Mouse (Mus musculus) lung, adult 2 months (tissue): ENCODE results near the gene Dok5. TPM values are rescaled to one million over a fixed set of nuclear protein-coding genes. Genes with fewer than 3 reads are reported as not detected.

ENCODE experiments used
- DNase-seq: peaks from one replicate; pipeline ENCODE4 v3.0.0; 2022
- H3K4me1 ChIP-seq: fragments of 200-500 bp; 2 replicates; pipeline ENCODE4 v1.6.1; 2011; ENCODE audit warnings: low read length; ENCODE audit not compliant: control insufficient read depth, insufficient read depth
- H3K4me3 ChIP-seq: fragments of 200-500 bp; replicated peaks from 2 replicates; pipeline ENCODE3; 2011; ENCODE audit warnings: low read depth, mild to moderate bottlenecking, control low read depth, low read length; ENCODE audit errors: extremely low read depth
- CTCF ChIP-seq: fragments of 200-500 bp; IDR thresholded peaks from 2 replicates; pipeline ENCODE4 v1.5.1; 2011; ENCODE audit warnings: mild to moderate bottlenecking, low read length, control low read depth; ENCODE audit not compliant: insufficient read depth
- POLR2A ChIP-seq: fragments of 200-500 bp; IDR thresholded peaks from 2 replicates; pipeline ENCODE4 v1.6.1; 2011; ENCODE audit warnings: low read depth, mild to moderate bottlenecking, control low read depth, low read length, borderline replicate concordance; ENCODE audit errors: extremely low read depth
- WGBS: fragments of 180-500 bp; shearing (Covaris S2); methylation state at CpG from one replicate; pipeline ENCODE4 v1.1.7; 2018; 5-methylcytosine and 5-hydroxymethylcytosine counted together
- polyA plus RNA-seq: library from polyadenylated mRNA; depleted of rRNA; stranded (reverse); fragments of >200 nt; gene quantifications from 2 replicates; pipeline ENCODE4 v1.2.3, GENCODE M21; 2012

Gene Dok5
- polyA plus RNA-seq, 1 experiment = 0.50 TPM

DNA sequence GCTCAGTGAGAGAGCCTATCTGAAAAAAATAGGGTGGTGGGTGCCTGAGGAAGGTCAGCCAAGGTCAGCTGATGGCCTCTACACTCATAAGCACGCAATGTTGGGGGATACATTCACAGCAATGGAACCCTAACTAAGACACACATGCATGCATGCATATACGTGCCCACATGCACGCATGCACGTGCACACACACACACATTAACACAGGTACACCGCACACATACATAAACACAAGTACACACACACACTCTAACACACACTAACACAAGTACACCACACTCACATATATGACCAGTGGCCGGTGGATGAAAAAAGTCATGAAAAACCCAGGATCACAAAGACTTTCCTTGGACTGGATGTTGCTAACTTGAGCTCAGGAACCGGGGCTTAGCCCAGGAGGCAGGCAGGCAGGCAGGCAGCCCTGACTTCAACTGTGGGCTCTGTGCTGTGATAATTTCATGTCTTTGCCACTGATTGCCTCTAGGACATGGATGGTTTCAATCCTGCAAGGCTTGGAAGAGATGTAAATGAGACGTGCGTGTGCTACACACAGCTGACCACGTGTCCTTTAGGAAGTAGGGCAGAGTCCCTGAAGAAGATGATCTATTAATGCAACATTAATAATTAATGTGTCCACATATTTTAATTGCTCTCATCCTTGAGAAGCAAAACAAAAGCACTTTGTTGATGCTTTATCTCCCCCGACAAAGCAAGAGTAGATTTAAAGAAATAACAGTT lies 48.6 kb downstream of the Dok5 start:
- no peak for DNase-seq
- H3K4me1 ChIP-seq = no peaks in the 10 kb centered on the region
- H3K4me3 ChIP-seq = no peak overlapping the region
- TF ChIP-seq POLR2A (no peak), CTCF (no peak)
- 82% methylated on average over 11 of the region's 11 CpGs for WGBS

DNA sequence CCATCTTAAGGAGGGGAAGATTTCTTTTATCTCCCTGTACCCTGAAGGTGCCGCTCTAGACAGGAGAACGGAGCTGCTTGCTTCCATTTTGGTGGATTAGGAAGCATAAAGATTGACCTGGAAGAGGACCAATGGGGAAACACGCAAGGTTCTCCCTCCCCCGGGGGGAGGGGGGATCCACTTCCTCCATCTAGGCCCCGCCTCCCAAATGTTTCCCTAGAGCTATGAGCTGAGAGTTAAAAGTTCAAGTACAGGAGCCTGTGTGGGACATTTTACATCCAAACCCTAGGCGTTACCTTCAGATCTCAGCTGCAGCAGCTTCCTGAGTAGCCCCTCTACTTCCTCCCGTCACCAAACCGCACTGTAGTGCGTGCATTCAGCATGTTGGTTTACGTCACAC lies 56.5 kb downstream of the Dok5 start:
- Histone ChIP-seq H3K4me1 (no peaks in the 10 kb centered on the region), H3K4me3 (no peak overlapping the region)
- TF ChIP-seq POLR2A (no peak), CTCF (no peak)
- WGBS = 85% methylated on average over 10 of the region's 10 CpGs
- DNase-seq = no peak

DNA sequence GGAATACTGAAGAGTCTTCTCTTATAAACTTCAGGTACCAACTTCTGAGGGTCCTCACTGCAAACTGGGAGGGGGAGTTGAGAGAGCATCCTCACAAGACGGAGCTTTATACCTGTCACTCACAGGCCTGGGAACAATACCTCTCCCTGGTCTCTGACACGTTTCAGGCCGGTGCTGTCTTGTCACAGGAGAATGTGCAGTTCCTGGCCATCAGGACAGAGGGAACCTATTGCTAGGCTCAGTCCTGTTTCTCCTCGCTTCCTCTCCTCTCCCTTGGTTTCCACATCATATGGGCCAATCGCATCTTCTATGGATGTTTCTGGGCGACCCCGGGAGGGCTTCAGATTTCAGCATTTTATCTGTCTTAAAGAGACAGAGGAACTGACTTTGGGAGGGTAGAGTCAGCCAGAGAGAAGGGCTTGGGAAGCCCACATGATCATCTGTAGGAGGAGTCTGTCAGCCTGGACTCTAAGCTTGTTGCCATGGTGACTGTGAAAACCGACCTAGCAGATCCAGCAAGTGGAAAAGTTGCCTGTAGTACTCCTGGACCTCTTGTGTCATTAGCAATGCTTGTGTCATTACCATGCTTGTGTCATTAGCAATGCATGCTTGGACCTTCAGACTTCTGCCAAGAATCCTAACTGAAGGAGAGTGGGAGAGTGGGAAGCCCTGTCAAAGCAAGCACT lies 59.9 kb downstream of the Dok5 start:
- H3K4me1 ChIP-seq = no peaks in the 10 kb centered on the region
- DNase-seq = no peak
- 34% methylated on average over 8 of the region's 8 CpGs for WGBS
- H3K4me3 ChIP-seq = no peak overlapping the region
- TF ChIP-seq POLR2A (no peak), CTCF (no peak)

DNA sequence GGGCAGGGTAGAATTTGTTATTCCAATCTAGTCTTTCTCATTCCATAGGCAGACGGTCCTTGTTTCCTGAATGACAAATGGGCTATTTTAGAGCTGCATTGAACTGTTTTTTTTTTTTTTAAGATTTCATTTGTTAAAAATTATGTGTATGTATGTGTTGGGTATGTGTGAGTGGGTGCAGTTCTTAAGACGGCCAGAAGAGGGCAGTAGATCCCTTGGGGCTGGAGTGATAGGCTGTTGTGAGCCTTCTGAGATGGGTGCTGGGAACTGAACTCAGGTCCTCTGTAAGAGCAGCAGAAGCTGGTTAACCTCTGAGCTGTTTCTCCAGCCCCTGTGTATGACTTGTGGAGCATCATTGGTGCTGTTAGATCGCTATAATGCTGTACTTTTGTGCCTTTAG lies 63.6 kb downstream of the Dok5 start:
- WGBS = 72% methylated on average over 3 of the region's 3 CpGs
- no peak for DNase-seq
- H3K4me3 ChIP-seq = no peak overlapping the region
- TF ChIP-seq POLR2A = no peak
- no peak for TF ChIP-seq CTCF
- H3K4me1 ChIP-seq = no peaks in the 10 kb centered on the region

DNA sequence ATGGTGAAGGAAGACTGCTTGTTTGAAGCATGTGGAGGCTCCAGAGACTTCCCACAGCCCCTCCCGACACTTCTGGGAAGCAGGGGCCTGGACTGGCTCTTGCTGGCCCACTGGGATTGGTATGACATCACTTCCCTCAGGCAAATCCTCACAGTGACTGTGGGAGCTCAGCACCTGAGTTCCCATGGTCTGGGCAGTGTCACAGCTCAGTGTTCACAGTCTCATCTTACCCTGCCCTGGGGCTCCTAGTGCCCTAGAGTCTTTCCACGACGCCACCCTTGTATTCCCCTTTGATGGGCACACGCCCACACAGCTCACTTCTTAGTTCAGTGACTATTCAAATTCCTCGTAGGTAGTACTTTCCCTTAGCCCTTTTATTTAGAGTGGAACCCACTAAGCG lies 71.4 kb downstream of the Dok5 start:
- Histone ChIP-seq H3K4me1 (no peaks in the 10 kb centered on the region), H3K4me3 (no peak overlapping the region)
- 80% methylated on average over 6 of the region's 6 CpGs for WGBS
- TF ChIP-seq POLR2A (no peak), CTCF (no peak)
- no peak for DNase-seq

DNA sequence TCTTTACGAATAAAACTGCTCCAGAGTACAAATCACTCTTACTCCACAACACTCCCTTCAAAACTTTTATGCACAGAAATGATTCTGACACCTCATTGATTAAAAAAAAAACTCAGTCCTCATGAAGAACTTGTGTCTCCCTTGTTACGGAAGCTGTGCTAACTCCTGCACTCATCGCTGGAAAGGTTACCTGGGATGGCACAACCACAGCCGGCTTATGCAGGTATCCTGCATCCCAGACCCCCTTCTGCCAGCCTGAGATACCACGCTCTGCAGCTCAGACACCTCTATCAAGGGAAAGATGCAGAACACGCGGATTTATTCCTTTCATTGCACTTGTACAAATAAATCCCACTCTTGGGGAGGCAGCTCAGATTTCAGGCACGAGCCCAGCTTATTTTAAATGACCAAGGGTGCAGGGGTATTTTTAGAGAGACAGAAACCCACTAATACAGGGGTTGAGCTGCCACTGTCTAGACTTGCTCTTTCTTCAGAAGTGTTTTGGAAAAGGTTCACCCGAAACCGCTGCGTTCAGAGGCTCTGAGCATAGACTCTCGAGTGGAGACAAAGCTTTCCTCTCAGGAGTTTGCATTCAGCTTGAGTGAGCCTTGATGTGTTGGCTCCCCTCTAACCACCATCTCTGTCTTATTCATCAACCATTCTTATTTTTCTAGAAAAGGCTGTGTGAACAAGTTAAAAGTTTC lies 76.1 kb downstream of the Dok5 start:
- WGBS = 61% methylated on average over 12 of the region's 12 CpGs
- Histone ChIP-seq H3K4me3 (no peak overlapping the region), H3K4me1 (no peaks in the 10 kb centered on the region)
- no peak for TF ChIP-seq CTCF
- no peak for TF ChIP-seq POLR2A
- no peak for DNase-seq

DNA sequence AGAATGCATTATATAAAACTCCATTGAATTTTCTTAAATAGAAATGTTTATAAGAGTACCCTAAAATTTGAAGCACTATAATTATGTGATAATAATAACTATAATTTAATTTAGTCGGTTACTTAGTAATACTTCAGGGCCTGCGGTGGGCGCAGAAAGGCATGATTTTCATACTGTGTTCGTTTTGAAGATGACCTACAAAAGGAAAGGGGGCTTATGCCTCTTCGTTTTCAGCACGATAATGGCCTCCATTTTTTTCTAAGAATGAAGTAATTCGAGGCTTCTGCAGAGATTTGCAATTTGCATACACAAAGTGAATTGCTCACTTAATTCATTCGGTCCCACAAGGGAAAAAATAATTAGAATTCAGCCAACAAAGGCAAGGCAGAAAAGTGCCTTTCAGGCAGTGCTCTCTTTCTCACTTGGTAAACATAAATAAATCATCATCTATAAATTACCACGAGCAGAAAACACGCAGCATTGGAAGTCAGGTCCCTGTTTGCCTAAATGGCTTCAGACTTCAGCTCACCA lies 76.7 kb downstream of the Dok5 start:
- Histone ChIP-seq H3K4me1 (no peaks in the 10 kb centered on the region), H3K4me3 (no peak overlapping the region)
- no peak for TF ChIP-seq CTCF
- TF ChIP-seq POLR2A = no peak
- WGBS = 73% methylated on average over 10 of the region's 10 CpGs
- DNase-seq = no peak

DNA sequence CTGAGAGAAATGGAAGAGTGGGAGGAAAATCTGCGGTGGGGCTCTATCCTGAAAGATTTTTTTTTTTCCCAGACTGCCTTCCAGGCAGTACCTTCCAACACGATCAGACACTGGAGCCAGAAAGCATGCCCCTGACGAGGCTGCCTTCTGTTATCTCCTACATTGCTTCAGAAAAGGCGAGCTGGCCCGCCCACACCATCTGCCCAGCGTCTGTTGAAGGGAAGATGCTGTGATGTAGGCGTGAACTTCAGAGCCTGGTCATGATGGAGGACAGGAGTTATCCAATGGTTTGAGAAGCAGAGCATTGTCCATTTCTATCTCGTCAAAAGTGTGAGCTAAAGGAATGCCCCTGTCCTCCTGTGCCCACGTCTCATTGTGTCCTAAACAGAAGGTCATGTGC lies 79.7 kb downstream of the Dok5 start:
- no peak for TF ChIP-seq POLR2A
- TF ChIP-seq CTCF = no peak
- H3K4me1 ChIP-seq = no peaks in the 10 kb centered on the region
- no peak overlapping the region for H3K4me3 ChIP-seq
- no peak for DNase-seq
- WGBS = 66% methylated on average over 9 of the region's 9 CpGs

DNA sequence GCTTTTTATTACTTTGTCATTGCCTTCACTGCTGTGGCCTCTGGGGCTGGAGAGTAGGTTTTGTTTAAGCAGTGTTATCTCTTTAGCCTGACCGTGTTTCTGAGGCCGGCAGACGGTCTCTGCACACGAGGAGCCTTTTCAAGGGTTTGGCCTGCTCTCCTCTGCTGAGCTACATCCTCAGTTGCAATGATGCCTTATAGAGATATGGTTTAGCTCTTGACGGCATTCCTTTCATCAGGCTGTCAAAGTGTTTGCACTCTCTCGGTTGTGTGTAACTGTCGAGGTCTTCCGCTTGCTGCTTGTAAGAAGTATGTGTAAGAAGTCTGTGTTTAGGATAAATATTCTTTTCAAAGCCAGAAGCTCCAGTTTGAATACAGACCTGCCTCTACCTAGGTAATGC lies 84.7 kb downstream of the Dok5 start:
- no peak overlapping the region for H3K4me3 ChIP-seq
- no peak for TF ChIP-seq CTCF
- no peak for DNase-seq
- 33% methylated on average over 8 of the region's 8 CpGs for WGBS
- no peaks in the 10 kb centered on the region for H3K4me1 ChIP-seq
